Mouse (Mus musculus): Measurements from ENCODE around the gene Hoxa4. TPM values are rescaled to one million over a fixed set of nuclear protein-coding genes. Genes with fewer than 3 reads are reported as not detected.

Hoxa4 gene
- polyA plus RNA-seq, 1 experiment from 2014 or later = not detected

GRCm38 (mm10) chr6:52168191-52169055, 23.1 kb downstream of the Hoxa4 start:
- ATAC-seq (replicated peaks) = no peak
- no peak overlapping the region for H3K4me2 ChIP-seq
- no peak overlapping the region for H3K4me3 ChIP-seq
- no peak overlapping the region for H3K27ac ChIP-seq
- H3K9me3 ChIP-seq = no peaks in the 10 kb centered on the region
- H3K9ac ChIP-seq = no peak overlapping the region
- peaks cover 91% of the 10 kb centered on the region for H3K27me3 ChIP-seq (replicated peaks)
- peaks cover 6% of the 10 kb centered on the region for H3K4me1 ChIP-seq
- no peaks in the 10 kb centered on the region for H3K36me3 ChIP-seq (replicated peaks)
- under 1% methylated on average over 42 of the region's 42 CpGs for WGBS

GRCm38 (mm10) chr6:52167736-52168161, 23.8 kb downstream of the Hoxa4 start:
- Histone ChIP-seq H3K4me1 (peaks cover 5% of the 10 kb centered on the region), H3K36me3 (replicated peaks) (no peaks in the 10 kb centered on the region), H3K9ac (no peak overlapping the region), H3K27ac (no peak overlapping the region), H3K4me2 (no peak overlapping the region), H3K27me3 (replicated peaks) (peaks cover 91% of the 10 kb centered on the region), H3K9me3 (no peaks in the 10 kb centered on the region), H3K4me3 (no peak overlapping the region)
- 2% methylated on average over 14 of the region's 14 CpGs for WGBS
- ATAC-seq (replicated peaks) = no peak

GRCm38 (mm10) chr6:52167176-52167575, 24.4 kb downstream of the Hoxa4 start:
- Histone ChIP-seq H3K4me2 (no peak overlapping the region), H3K4me3 (no peak overlapping the region), H3K36me3 (replicated peaks) (no peaks in the 10 kb centered on the region), H3K4me1 (no peaks in the 10 kb centered on the region), H3K27ac (no peak overlapping the region), H3K9me3 (no peaks in the 10 kb centered on the region), H3K27me3 (replicated peaks) (peaks cover 90% of the 10 kb centered on the region), H3K9ac (no peak overlapping the region)
- WGBS = 4% methylated on average over 1 of the region's 1 CpGs
- no peak for ATAC-seq (replicated peaks)

DNA sequence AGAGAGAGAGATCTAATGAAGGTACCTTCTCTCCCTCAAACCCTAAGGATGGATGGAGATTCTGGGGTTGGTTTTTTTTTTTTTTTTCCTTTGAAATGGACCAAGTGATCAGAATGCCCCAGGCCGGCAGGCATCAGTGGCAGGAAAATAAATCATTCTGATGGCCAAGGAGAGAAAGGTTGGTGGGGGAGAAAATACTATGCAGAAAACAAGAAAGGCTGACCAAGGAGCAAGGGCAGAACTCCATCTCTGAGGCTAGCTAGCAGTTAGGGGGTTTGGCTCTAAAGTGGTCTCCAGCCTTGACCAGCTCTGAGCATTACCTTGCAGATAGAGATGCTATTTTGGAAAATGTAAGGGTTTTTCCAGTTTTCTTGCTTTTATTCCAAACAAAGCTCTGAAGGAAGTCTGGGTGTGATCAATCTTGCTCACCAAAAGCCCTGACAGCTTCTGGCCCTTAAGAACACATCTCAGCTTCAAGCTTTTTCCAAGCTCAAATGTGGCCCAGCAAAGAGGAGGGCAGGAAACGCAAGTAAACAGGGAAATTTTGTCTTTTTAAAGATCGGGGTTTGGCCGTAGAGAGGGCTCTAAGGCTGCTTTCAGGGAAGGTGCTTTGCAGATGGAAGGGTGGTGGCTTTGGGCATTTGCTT, 25.0 kb downstream of the Hoxa4 start:
- peaks cover 90% of the 10 kb centered on the region for H3K27me3 ChIP-seq (replicated peaks)
- no peak overlapping the region for H3K4me2 ChIP-seq
- no peak overlapping the region for H3K4me3 ChIP-seq
- no peaks in the 10 kb centered on the region for H3K36me3 ChIP-seq (replicated peaks)
- no peak for ATAC-seq (replicated peaks)
- H3K9ac ChIP-seq = no peak overlapping the region
- H3K27ac ChIP-seq = no peak overlapping the region
- no peaks in the 10 kb centered on the region for H3K4me1 ChIP-seq
- 3% methylated on average over 4 of the region's 4 CpGs for WGBS
- no peaks in the 10 kb centered on the region for H3K9me3 ChIP-seq

GRCm38 (mm10) chr6:52165441-52166370, 25.8 kb downstream of the Hoxa4 start:
- Histone ChIP-seq H3K4me2 (no peak overlapping the region), H3K36me3 (replicated peaks) (no peaks in the 10 kb centered on the region), H3K27me3 (replicated peaks) (peaks cover 88% of the 10 kb centered on the region), H3K9me3 (no peaks in the 10 kb centered on the region), H3K4me3 (no peak overlapping the region), H3K9ac (no peak overlapping the region), H3K4me1 (no peaks in the 10 kb centered on the region), H3K27ac (no peak overlapping the region)
- WGBS = under 1% methylated on average over 28 of the region's 28 CpGs
- ATAC-seq (replicated peaks) = no peak

DNA sequence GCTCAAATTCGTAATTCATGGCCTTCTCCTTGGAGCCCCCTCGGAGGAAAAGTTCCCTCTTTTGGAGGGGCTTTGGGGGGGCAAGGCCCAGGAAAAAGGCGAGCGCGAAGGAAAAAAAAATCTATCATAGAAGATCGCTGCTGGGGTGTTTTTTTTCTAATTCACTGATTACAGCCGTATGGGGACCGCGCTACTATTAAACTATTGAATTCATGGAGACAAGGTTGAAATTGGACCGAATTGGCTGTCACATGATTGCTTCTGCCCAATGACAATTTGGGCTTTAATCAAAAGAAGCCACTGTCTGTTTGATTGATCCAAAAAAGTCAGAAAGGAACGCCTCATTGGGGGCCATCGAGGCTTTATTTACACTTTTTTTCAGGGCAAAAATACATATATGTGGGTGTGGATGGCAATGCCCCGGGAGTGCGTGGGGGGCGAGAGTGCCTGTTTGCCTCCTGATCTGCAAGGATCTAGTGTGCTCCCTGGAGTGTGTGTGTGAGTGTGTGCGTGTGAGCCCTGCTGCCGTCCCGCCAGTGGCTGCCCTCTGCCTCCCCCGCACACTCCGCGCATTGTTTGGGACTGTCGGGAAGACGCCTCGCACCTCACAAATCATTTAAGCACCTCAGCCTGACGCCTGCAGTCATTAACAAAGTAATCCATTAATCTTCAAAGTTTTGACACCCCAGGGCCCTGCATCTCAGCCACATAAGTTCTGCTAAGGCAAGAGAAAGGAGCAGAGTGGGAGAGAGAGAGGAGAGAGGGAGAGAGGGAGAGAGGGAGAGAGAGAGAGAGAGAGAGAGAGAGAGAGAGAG, 26.7 kb downstream of the Hoxa4 start, which contains the start of gene Hoxa2:
Gene Hoxa2, minus strand, starts transcription at position 206 of the 815 bp plus-strand sequence.
- no peak within 1 kb of the TSS for H3K4me3 ChIP-seq
- no peaks in the 10 kb centered on the region for H3K9me3 ChIP-seq
- no peaks in the 10 kb centered on the region for H3K36me3 ChIP-seq (replicated peaks)
- no peak within 1 kb of the TSS for H3K9ac ChIP-seq
- peaks cover 88% of the 10 kb centered on the region for H3K27me3 ChIP-seq (replicated peaks)
- ATAC-seq (replicated peaks) = no peak
- H3K27ac ChIP-seq = no peak within 1 kb of the TSS
- H3K4me1 ChIP-seq = no peaks in the 10 kb centered on the region
- H3K4me2 ChIP-seq = no peak within 1 kb of the TSS
- 1% methylated on average over 25 of the region's 25 CpGs for WGBS

- Histone ChIP-seq H3K27ac (no peak overlapping the region), H3K4me3 (no peak overlapping the region), H3K9me3 (no peaks in the 10 kb centered on the region), H3K27me3 (replicated peaks) (peaks cover 89% of the 10 kb centered on the region), H3K4me2 (no peak overlapping the region), H3K36me3 (replicated peaks) (no peaks in the 10 kb centered on the region), H3K4me1 (peaks cover under 1% of the 10 kb centered on the region; the same call in 1 of the 2 replicates), H3K9ac (no peak overlapping the region)
- under 1% methylated on average over 39 of the region's 39 CpGs for WGBS
- no peak for ATAC-seq (replicated peaks)
Measured at GRCm38 (mm10) chr6:52164051-52164625, 27.4 kb downstream of the Hoxa4 start.

GRCm38 (mm10) chr6:52163366-52164031, 28.1 kb downstream of the Hoxa4 start:
- Histone ChIP-seq H3K36me3 (replicated peaks) (no peaks in the 10 kb centered on the region), H3K4me1 (peaks cover 6% of the 10 kb centered on the region), H3K4me2 (no peak overlapping the region), H3K27ac (no peak overlapping the region), H3K9me3 (no peaks in the 10 kb centered on the region), H3K9ac (no peak overlapping the region), H3K4me3 (no peak overlapping the region), H3K27me3 (replicated peaks) (peaks cover 93% of the 10 kb centered on the region)
- ATAC-seq (replicated peaks) = no peak
- 2% methylated on average over 17 of the region's 17 CpGs for WGBS

DNA sequence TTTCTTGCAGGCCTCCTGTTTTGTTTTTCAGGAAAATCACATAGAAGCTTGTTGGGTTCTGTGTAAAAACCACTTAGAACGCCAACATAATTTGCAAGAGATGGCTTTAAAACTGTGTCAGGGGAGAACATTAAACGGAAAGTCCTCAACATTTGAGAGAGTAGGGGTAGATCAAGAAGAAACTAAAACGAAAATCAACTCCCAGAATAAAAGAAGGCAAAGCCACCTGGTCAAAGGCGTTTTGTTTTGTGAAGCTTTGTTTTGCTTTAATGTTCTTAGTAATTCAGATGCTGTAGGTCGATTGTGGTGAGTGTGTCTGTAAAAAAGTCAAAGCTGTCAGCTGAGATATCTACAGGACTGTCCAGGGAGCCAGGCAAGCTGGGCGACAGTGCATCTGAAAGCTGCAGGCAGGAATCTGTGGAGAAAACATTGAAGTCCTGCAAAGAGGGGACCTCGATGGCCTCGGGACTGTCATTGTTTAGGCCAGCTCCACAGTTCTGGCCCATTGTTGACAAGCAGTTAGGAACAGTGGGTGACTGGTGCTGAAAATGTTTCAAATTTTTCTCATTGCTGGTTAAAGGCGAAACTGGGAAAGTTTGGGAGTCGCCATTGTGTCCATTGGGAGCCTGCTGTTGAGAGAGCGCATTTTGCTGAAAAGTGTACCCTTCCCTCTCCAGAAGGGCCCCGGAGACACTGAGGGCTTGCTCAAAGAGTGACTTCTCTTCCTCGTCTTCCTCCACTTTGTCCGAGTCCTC, 28.8 kb downstream of the Hoxa4 start:
- Histone ChIP-seq H3K9me3 (no peaks in the 10 kb centered on the region), H3K27ac (no peak overlapping the region), H3K4me2 (no peak overlapping the region), H3K9ac (no peak overlapping the region), H3K27me3 (replicated peaks) (peaks cover 93% of the 10 kb centered on the region), H3K36me3 (replicated peaks) (no peaks in the 10 kb centered on the region), H3K4me3 (no peak overlapping the region), H3K4me1 (peaks cover 13% of the 10 kb centered on the region)
- no peak for ATAC-seq (replicated peaks)
- 2% methylated on average over 14 of the region's 14 CpGs for WGBS

GRCm38 (mm10) chr6:52162093-52162380, 29.5 kb downstream of the Hoxa4 start:
- Histone ChIP-seq H3K4me3 (no peak overlapping the region), H3K4me1 (peaks cover 13% of the 10 kb centered on the region), H3K9ac (no peak overlapping the region), H3K36me3 (replicated peaks) (no peaks in the 10 kb centered on the region), H3K27ac (no peak overlapping the region), H3K27me3 (replicated peaks) (peaks cover 93% of the 10 kb centered on the region), H3K9me3 (no peaks in the 10 kb centered on the region), H3K4me2 (no peak overlapping the region)
- WGBS = 0% methylated on average over 1 of the region's 1 CpGs
- no peak for ATAC-seq (replicated peaks)

Measured in midbrain, embryonic 15.5 days (tissue).